Mouse (Mus musculus): ENCODE results near the gene Vldlr.

Vldlr gene

GRCm38 (mm10) chr19:27216318-27216717, at the start of gene Vldlr:
Gene Vldlr, plus strand, starts transcription at chr19:27216484.
- peak; percentile 38 to 51 for DNase-seq (ENCODE audit: low spot score in 2 of 2)

GRCm38 (mm10) chr19:27167601-27168319, 48.5 kb upstream of the Vldlr start:
- no peak for DNase-seq (ENCODE audit: low spot score in 2 of 2)

DNA sequence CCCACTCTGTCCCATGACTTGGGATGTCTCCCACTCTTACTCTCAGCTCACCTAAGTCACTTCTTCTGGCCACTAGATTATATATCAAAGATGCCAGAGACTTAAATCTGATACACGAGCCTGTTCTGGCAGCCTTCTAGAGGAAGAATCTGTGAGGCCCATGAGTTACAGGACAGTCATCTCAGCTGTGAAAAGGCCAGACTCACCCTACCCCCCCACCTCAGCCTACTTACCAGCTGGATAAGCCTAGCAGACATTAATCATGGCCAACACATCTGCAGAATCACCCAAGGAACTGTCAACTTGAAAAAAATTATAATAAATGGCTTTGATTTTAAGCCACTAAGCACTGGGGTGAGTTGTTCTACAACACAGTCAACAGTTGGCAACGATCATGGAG, 42.4 kb upstream of the Vldlr start:
- no peak for DNase-seq (ENCODE audit: low spot score in 2 of 2)

DNA sequence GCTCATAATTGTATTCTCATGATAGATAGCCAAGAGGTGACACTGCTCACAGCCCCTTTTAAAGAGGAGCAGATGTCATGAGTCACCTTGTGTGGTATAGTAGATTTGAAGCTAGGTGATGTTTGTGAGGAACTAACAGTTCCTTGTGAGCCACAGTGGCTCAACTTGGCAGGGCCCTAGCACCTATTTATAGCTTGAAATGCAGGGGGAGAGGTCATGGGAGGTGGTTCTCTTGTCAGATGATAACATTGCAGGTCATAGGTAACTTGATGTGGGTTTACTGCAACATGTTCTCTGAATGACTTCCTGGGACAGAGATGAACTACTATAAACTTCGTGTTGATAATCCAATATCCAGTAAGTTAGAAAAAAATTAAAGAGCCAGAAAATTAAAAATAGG, 40.7 kb upstream of the Vldlr start:
- no peak for DNase-seq (ENCODE audit: low spot score in 2 of 2)

- DNase-seq (ENCODE audit: low spot score in 2 of 2) = no peak
Observed at GRCm38 (mm10) chr19:27176558-27176957, 39.7 kb upstream of the Vldlr start.

GRCm38 (mm10) chr19:27178195-27178807, 38.0 kb upstream of the Vldlr start:
- no peak for DNase-seq (ENCODE audit: low spot score in 2 of 2)

DNA sequence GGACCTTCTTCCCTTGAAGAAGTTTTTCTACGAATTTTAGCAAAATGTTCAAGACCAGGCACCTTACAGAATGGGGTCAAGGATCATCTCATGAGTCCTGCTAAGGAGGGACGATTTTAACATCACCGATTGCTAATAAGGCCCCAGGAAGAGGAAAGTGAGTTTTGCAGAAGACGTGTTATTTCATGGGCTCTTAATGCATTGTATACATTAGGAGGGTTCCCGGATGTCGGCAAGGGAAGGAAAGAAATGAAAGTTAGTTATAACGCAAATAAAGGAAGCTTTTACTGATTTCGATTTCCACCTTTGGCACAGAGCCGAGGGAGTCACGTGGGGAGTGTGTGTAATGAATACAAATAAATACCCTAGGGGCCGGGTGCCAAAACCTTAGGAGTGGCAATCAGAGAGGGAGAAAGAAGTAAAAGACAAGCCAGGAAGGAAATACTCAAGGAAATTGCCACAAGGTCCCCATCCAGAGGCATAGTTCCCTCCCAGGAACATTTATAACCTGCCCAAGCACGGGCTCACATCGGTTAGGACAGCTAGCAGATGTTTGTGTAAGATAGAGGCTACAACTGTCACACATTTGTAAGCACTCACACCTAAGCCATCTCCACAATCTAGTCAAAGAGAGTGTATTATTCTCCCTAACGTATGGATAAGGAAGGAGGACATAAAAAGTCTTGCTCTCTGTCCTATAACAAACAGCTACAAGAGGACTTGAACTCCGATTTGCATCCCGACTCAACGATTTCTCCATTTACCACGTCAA, 35.7 kb upstream of the Vldlr start:
- peak in 1 of 2 experiments; percentile 13 for DNase-seq (ENCODE audit: low spot score in 2 of 2)

DNA sequence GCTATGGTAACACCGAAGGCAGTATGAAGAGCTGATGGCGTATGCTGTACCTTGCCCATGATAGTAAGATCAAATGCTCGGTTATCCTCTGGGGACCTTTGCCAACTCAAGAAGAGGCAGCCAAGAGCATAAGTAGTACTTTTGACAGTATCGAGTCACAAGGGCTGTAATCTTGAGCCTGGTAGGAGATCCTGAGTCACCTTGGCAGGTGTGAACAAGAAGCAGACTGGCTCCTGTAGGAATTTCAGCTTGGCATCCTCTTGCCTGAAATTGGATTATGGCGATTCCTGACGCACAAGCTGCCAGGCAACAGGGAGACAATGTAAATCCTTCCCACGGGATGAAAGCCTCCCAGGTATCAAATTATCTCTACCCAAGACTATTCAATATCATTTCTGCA, 32.8 kb upstream of the Vldlr start:
- no peak for DNase-seq (ENCODE audit: low spot score in 2 of 2)

- DNase-seq (ENCODE audit: low spot score in 2 of 2) = no peak
Observed at GRCm38 (mm10) chr19:27203711-27204238, 12.5 kb upstream of the Vldlr start.

DNA sequence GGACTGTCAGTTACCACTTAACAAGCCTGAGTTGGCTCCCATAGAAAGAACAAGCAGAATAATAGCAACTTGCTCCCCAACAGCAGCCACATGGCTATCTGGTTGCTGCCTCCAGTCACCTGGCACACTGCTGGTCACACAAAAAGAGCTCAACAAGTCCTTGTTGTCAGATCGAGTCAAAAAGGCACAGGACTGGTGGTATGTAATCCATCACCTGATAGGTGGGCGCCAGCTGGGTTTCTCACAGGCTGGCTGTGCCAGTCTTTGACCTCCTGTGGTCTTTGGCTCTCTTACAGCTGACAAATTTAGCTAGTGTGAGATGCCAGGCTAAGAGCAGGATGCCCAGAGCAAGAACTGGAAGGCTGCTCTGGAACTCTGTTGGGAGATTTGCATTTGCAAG, 5.3 kb upstream of the Vldlr start:
- DNase-seq (ENCODE audit: low spot score in 2 of 2) = no peak

DNA sequence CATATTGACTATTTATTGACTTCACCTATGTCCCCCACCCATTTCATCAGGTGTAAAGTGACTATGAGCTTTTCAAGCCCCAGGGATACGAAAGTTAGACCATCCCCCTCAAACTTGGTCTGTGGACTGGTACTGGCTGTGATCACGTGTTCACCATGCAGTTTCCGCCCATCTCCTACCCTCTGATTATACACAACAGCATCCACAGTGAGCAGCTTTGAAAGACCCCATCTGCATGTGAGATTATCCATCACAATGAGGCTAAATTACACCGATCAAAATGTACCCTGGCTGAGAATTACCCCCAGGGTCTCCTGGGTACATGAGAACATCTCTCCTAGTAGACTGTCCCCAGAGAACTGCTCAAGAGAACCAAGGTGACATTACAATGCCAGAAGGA, 688 bp upstream of the Vldlr start:
- no peak for DNase-seq (ENCODE audit: low spot score in 2 of 2)

DNA sequence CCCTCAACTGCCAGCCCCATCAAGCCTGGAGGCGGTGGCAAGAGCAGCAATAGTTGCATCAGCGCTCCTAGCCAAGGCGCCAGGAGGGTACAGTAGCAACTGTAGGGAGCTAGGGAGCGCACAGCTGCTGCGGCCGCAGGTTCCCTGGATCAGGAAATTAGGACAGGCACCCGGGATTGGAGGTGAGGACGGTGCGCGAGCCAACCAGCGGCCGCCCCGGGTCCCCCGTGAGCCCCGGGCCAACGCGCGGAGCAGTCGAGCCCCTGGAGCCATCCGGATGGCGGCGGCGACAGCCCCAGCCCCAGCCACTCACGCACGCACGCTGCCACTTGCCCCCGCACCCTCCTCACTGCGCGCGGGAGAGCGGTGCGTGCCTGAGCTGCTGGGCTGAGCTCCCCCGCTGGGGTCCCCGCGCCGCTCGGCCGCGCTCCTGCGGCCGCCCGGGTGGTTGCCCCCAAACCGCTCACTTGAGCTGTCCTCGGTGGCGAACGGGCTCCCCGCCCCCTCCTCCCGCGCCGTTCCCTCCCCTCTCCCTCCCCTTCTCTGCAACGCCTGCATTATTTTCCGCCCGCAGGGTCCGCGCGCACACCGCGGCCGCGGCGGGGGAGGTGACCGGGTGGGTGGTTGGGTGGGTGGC, 601 bp downstream of the Vldlr start:
- peak; percentile 46 to 70 for DNase-seq (ENCODE audit: low spot score in 2 of 2)

DNA sequence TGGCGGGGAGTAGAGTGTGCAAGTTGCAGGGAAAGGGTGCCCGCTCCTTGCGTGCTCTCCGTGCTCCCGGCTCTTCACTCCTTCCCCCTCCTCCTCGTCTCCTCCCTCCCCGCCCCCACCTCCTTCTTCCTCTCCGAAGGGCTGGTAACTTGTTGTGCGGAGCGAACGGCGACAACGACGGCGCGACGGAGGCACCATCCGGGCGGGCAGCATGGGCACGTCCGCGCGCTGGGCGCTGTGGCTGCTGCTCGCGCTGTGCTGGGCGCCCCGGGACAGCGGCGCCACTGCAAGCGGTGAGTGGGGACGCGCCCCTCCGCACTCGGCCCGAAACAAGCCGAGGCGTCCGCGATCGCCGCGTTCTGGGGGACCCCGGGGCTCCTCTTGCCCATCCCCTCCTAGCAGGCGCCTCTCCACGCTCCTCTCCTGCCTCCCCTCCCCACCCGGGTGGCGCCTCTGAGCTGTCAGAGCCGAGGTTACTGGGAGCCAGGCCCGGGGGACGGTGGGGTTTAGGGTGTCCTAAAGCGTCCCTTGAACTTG, 1.2 kb downstream of the Vldlr start:
- peak in 1 of 2 experiments; percentile 59 for DNase-seq (ENCODE audit: low spot score in 2 of 2)

GRCm38 (mm10) chr19:27217941-27218411, 1.7 kb downstream of the Vldlr start:
- peak in 1 of 2 experiments; percentile 40 for DNase-seq (ENCODE audit: low spot score in 2 of 2)

GRCm38 (mm10) chr19:27218561-27219262, 2.4 kb downstream of the Vldlr start:
- DNase-seq (ENCODE audit: low spot score in 2 of 2) = peak; percentile 32 to 68

- DNase-seq (ENCODE audit: low spot score in 2 of 2) = no peak
Observed at GRCm38 (mm10) chr19:27219586-27219985, 3.3 kb downstream of the Vldlr start.

GRCm38 (mm10) chr19:27223046-27223445, 6.8 kb downstream of the Vldlr start:
- no peak for DNase-seq (ENCODE audit: low spot score in 2 of 2)

DNA sequence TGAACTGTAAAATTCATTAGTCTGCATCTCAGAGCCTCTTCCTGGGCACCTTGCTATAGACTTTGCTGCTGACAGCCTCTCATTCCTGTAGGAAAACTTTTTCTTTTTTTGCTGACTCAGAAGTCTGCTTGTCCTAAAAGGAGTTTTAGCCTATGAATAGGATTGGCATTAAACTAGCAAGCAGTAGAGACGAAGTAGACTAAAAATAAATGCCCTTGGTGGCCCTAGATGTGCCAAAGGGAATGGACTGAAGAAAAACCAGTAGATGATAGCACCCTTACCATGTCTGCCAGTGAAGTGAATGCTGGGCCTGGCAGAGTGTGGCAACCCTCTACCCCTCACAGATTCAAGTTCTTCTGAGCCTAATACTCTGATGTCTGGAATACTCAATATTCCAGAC, 8.1 kb downstream of the Vldlr start:
- no peak for DNase-seq (ENCODE audit: low spot score in 2 of 2)

GRCm38 (mm10) chr19:27226626-27227025, 10.3 kb downstream of the Vldlr start:
- DNase-seq (ENCODE audit: low spot score in 2 of 2) = no peak

DNA sequence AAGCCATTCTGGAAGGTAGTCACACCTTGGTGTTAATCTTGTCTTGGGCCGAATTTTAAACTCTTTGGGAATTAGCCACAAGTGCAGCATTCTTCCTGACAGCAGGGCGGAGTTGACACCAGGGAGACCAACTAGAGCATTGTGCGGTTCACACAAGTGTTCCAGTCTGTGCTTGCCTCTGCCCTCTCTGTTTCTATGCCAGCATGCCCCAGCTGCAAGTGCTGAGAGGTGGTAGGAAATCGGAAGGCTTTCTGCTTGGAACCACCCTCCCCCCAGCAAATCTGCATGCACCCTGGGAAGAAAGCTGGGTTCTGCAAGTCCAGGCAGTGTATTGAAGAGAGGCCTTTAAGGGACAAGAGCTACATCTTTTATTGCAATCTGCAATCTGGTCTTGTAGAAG, 10.8 kb downstream of the Vldlr start:
- peak in 1 of 2 experiments; percentile 55 for DNase-seq (ENCODE audit: low spot score in 2 of 2)

DNA sequence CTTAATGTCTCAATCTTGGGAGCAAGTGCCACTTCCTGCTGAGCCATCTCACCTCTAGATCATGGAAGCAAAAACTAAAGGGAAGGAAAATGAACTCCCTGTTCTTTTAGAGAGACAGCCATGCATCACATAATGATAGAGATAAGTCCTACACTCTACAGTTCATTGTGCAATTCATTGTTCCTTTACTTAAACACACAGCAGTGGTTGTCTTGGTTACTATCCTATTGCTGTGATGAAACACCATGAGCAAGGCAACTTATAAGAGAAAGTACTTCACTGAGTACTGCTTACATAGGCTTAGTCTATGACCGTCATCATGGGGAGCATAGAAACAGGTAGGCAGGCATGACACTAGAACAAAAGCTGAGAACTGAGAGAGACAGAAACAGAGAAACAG, 12.0 kb downstream of the Vldlr start:
- DNase-seq (ENCODE audit: low spot score in 2 of 2) = no peak
